Mouse (Mus musculus): Measurements from ENCODE around the gene Dner. TPM values are rescaled to one million over a fixed set of nuclear protein-coding genes. Genes with fewer than 3 reads are reported as not detected.

The Dner gene
- polyA plus RNA-seq, 1 experiment from 2014 or later: 1.2 TPM

DNA sequence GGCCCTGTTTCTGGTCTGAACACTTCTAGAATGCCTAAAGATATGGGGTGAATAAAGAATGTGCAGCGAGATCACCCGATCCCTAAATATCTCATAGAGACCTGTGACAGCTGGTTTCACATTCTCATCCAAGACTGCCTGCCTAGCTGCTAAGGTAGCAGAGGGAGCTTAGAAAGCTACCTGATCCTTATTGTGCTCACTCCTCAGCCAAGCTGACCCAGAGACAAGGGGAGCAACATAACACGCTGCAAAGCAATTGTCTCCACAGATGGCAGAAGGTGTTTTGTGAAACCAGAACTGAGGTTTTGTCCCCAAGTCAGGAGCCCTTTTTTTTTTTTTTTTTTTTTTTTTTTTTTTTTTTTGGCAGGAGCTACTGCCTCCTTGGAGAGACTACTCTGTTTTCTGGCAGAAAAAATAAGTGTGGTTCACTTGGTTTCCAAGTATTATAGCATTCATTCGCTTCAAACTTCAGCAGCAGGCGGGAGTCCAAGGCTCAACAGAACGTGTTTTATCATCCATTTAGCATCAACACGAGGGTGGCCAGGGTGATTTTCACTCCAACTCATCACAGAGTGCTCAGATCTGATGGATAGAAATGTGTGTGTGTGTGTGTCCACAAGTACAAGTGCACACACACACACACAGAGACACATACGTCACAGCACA, 309.4 kb downstream of the Dner start:
- no peak for ATAC-seq (ENCODE audit: extremely low read depth, insufficient number of reproducible peaks, low FRiP score, low TSS enrichment)
- Histone ChIP-seq H3K9ac (no peak overlapping the region), H3K9me3 (no peaks in the 10 kb centered on the region), H3K4me2 (no peak overlapping the region), H3K27me3 (replicated peaks) (no peaks in the 10 kb centered on the region), H3K36me3 (no peaks in the 10 kb centered on the region), H3K27ac (replicated peaks) (no peak overlapping the region), H3K4me3 (no peak overlapping the region), H3K4me1 (no peaks in the 10 kb centered on the region)
- WGBS: 68% methylated on average over 8 of the region's 8 CpGs

DNA sequence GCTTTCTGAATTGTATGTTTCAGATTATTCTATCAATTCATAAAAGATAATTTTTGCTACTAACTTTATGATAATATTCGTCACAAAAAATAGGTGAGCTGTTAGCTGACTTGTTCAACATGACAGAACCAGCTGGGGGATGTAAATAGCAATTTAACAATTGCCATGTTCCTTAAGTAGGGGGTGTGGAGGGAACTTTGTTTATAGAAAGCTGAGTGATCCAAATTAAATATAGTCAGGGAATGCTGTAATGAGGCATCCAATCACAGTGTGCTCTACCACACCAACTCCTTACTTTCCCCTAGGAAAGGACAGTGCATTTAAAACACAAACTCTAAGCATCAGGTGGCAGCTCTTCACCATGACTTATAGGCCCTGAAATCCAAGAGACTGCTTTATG, 313.3 kb downstream of the Dner start:
- H3K4me1 ChIP-seq: no peaks in the 10 kb centered on the region
- H3K4me2 ChIP-seq: no peak overlapping the region
- H3K27ac ChIP-seq (replicated peaks): no peak overlapping the region
- 70% methylated on average over 1 of the region's 1 CpGs for WGBS
- no peak for ATAC-seq (ENCODE audit: extremely low read depth, insufficient number of reproducible peaks, low FRiP score, low TSS enrichment)
- no peaks in the 10 kb centered on the region for H3K9me3 ChIP-seq
- H3K27me3 ChIP-seq (replicated peaks): no peaks in the 10 kb centered on the region
- no peak overlapping the region for H3K9ac ChIP-seq
- no peak overlapping the region for H3K4me3 ChIP-seq
- no peaks in the 10 kb centered on the region for H3K36me3 ChIP-seq

DNA sequence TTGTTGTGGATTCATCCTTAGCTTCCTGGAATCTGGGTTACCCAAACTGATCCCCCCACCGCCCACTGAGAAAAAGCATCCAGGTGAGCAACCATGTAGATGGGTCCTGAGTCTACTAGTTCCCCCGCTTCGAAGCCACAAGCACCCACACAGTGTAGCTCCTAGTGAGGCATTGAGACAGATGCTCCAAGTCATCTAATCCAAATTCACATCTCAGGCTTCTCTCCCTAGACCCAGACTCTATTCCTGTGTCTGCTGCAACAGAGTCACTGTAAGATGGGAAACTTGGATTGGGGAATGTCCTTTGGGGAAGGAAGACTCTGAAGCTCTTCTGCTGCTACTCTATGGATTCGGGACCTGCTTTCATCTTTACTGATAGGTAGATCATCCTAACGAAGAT, 314.0 kb downstream of the Dner start:
- Histone ChIP-seq H3K27me3 (replicated peaks) (no peaks in the 10 kb centered on the region), H3K4me3 (no peak overlapping the region), H3K4me2 (no peak overlapping the region), H3K4me1 (no peaks in the 10 kb centered on the region), H3K27ac (replicated peaks) (no peak overlapping the region), H3K9ac (no peak overlapping the region), H3K36me3 (no peaks in the 10 kb centered on the region), H3K9me3 (no peaks in the 10 kb centered on the region)
- WGBS: 75% methylated on average over 5 of the region's 5 CpGs
- ATAC-seq (ENCODE audit: extremely low read depth, insufficient number of reproducible peaks, low FRiP score, low TSS enrichment): no peak

DNA sequence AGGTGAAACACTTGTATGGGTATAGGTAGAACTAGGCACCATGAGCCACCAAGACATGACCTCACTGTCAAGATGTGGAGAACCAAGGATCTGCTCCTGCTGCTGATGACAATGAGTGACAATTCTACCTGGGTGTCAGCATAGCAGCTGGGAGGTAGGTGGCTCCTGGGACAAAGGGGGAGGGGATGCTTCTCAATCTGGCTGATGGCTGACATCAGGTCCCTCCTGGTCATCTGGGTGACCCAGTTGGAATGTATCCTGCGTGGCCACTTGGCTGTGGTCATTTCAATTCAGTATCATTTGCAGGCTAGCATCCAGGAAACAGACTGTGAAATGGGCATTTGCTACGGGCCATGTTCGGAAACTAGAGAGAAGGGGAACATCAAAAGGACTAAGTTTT, 315.1 kb downstream of the Dner start:
- ATAC-seq (ENCODE audit: extremely low read depth, insufficient number of reproducible peaks, low FRiP score, low TSS enrichment): no peak
- Histone ChIP-seq H3K27me3 (replicated peaks) (no peaks in the 10 kb centered on the region), H3K9me3 (no peaks in the 10 kb centered on the region), H3K9ac (no peak overlapping the region), H3K4me2 (no peak overlapping the region), H3K27ac (replicated peaks) (no peak overlapping the region), H3K36me3 (no peaks in the 10 kb centered on the region), H3K4me1 (no peaks in the 10 kb centered on the region), H3K4me3 (no peak overlapping the region)
- 75% methylated on average over 3 of the region's 3 CpGs for WGBS

DNA sequence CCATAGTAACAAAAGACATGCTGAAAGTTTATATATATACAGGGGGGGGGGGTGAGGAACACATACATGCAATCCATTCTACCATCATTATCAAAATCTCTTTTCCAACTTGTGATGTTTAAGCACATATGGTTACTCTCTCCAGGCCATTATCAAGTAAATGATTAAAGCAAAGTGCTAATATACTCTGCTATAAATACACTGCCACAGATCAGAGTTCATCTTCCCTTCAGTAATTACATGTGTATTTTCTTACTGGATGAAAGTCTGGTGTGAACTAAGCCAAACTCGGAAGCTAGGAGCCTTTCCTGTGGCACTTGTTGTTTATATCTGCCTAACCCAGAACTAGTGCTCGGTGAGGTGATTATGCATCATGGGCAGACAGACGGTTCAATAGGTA, 328.3 kb downstream of the Dner start:
- Histone ChIP-seq H3K9me3 (no peaks in the 10 kb centered on the region), H3K27me3 (replicated peaks) (no peaks in the 10 kb centered on the region), H3K4me3 (no peak overlapping the region), H3K27ac (replicated peaks) (no peak overlapping the region), H3K4me1 (peaks cover 3% of the 10 kb centered on the region; the same call in 1 of the 2 replicates), H3K9ac (no peak overlapping the region), H3K4me2 (no peak overlapping the region), H3K36me3 (no peaks in the 10 kb centered on the region)
- 63% methylated on average over 3 of the region's 3 CpGs for WGBS
- ATAC-seq (ENCODE audit: extremely low read depth, insufficient number of reproducible peaks, low FRiP score, low TSS enrichment): no peak

DNA sequence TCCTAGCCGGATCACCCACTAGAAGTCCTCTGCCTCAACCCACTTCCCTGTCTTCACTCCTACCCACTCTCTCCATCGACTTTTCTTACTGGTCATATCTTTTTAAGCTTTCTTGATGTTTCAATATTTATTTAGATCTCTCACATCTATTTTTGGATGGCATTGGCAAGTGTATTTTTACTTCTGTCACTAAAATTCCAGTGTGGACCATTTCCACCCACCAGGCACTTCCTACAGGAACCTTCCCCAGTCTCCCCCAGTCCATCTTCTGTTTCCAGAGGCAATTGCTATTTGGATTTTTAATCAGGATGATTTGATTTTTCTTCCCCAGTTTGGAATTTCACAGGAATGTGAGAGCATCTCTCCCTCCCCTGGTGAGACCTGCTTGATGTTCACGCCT, 329.5 kb downstream of the Dner start:
- H3K4me3 ChIP-seq: no peak overlapping the region
- H3K9me3 ChIP-seq: no peaks in the 10 kb centered on the region
- ATAC-seq (ENCODE audit: extremely low read depth, insufficient number of reproducible peaks, low FRiP score, low TSS enrichment): no peak
- H3K4me2 ChIP-seq: no peak overlapping the region
- H3K27me3 ChIP-seq (replicated peaks): no peaks in the 10 kb centered on the region
- WGBS: 53% methylated on average over 3 of the region's 3 CpGs
- no peak overlapping the region for H3K27ac ChIP-seq (replicated peaks)
- no peaks in the 10 kb centered on the region for H3K36me3 ChIP-seq
- H3K4me1 ChIP-seq: peaks cover 3% of the 10 kb centered on the region; the same call in 1 of the 2 replicates
- H3K9ac ChIP-seq: no peak overlapping the region

DNA sequence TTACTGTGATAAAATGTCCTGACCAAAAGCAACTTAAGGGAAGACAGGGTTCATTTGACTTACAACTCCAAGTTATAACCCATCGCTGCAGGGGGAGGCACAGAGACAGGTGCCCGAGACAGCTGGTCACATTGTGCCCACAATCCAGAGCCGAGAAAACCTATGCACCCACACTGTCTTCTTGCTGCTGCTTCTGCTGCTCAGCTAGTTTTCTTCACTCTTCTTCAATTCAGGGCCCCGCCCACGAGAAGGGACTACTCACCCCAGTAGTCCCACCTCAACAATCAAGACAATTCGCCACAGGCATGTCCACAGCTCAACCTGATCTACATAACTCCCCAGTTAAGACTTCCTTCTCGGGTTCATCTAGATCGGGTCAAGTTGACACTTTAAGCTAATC, 332.1 kb downstream of the Dner start, which contains the start of gene Pid1:
TSS of gene Pid1 (minus strand) at position 214 of the 400 bp plus-strand sequence.
- H3K27ac ChIP-seq (replicated peaks): no peak within 1 kb of the TSS
- no peaks in the 10 kb centered on the region for H3K9me3 ChIP-seq
- WGBS: 80% methylated on average over 8 of the region's 8 CpGs
- H3K4me1 ChIP-seq: peaks cover 3% of the 10 kb centered on the region; the same call in 1 of the 2 replicates
- no peak for ATAC-seq (ENCODE audit: extremely low read depth, insufficient number of reproducible peaks, low FRiP score, low TSS enrichment)
- H3K9ac ChIP-seq: no peak within 1 kb of the TSS
- no peak within 1 kb of the TSS for H3K4me3 ChIP-seq
- H3K36me3 ChIP-seq: no peaks in the 10 kb centered on the region
- H3K4me2 ChIP-seq: no peak within 1 kb of the TSS
- H3K27me3 ChIP-seq (replicated peaks): no peaks in the 10 kb centered on the region

DNA sequence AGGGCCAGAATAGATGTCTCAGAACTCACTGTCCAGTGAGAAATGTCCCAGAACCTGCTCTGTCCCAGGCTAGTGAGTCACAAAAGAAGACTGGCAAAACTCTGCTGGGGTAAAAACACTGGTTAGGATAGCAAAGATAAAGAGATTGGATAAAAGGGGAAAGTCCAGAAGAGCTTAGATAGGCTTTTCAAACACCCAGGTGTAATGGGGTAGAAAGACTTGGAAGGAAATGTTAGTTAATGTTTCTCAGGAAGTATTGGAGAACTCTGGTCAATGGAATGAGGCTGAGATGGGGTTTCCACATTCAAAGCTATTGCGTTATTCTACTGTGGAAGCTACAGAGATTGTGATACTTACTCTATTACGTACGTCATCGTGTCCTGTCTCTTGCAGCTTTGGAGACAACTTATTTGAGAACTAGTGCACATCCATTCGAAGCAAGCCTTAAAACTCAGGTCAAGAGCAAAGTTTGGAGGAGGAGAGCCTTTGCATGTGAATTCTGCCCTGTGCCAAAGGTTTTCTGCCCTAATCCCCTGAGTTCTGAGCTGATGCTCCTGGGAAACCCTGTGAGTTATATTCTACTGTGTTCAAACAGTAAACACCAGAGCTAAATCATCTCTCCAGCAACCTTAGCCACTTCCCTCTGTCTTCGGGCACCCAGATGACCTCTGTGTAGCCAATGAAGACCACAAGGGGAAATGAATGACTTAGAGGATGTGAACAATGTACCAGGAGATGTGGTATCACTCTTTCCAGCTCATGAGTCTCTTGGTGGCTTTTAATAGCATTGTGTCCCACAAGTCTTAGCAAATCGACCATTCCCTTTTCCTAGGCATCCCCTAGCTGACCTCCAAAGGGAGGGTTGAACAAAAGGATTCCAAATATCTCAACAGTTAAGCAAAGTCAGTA, 333.1 kb downstream of the Dner start:
- Histone ChIP-seq H3K4me3 (no peak overlapping the region), H3K9ac (no peak overlapping the region), H3K4me1 (peaks cover 3% of the 10 kb centered on the region; the same call in 1 of the 2 replicates), H3K4me2 (no peak overlapping the region), H3K36me3 (no peaks in the 10 kb centered on the region), H3K27ac (replicated peaks) (no peak overlapping the region), H3K27me3 (replicated peaks) (no peaks in the 10 kb centered on the region), H3K9me3 (no peaks in the 10 kb centered on the region)
- 66% methylated on average over 7 of the region's 7 CpGs for WGBS
- no peak for ATAC-seq (ENCODE audit: extremely low read depth, insufficient number of reproducible peaks, low FRiP score, low TSS enrichment)

DNA sequence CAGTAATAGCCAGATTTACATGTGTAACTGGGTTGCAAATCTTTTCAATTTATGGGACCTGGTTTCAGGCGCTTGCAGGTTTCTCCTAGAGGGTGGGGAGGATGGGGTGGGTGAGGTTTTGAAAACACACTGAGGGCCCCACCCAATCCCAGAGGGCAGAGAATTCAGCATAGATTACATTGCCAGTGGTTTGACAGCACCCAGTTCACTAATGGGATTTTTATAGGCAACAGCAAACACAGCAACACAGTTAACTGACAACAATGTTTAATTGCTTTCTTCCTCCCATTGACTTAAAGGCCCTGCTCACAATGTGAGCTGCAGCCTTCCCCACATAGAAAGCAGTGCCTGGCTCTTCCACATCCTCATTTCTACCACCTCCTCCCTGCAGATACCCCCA, 333.8 kb downstream of the Dner start:
- Histone ChIP-seq H3K27me3 (replicated peaks) (no peaks in the 10 kb centered on the region), H3K4me2 (no peak overlapping the region), H3K4me1 (peaks cover 2% of the 10 kb centered on the region; the same call in 1 of the 2 replicates), H3K27ac (replicated peaks) (no peak overlapping the region), H3K9me3 (no peaks in the 10 kb centered on the region), H3K4me3 (no peak overlapping the region), H3K36me3 (no peaks in the 10 kb centered on the region), H3K9ac (no peak overlapping the region)
- ATAC-seq (ENCODE audit: extremely low read depth, insufficient number of reproducible peaks, low FRiP score, low TSS enrichment): no peak
- 63% methylated on average over 1 of the region's 1 CpGs for WGBS

DNA sequence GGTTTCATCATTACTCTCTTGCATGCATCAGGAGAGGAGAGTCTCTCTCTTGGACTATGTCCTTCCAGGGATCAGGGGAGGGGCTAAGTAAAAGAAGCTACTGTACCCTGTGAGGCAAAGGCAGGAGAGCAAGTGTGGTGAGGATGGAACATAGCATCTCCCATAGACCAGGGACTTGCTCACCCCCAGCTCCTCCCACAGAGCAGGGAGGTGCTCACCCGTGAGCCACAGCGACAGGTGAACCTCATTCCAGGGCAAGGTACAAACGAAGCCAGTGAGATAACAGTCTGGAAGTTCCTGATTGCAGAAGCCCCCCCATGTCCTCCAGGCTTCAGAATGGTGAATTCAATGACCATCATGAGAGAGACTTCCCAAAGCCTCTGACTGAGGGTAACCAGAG, 334.6 kb downstream of the Dner start:
- Histone ChIP-seq H3K4me3 (no peak overlapping the region), H3K9ac (no peak overlapping the region), H3K27me3 (replicated peaks) (no peaks in the 10 kb centered on the region), H3K36me3 (no peaks in the 10 kb centered on the region), H3K27ac (replicated peaks) (no peak overlapping the region), H3K4me2 (no peak overlapping the region), H3K4me1 (no peaks in the 10 kb centered on the region), H3K9me3 (no peaks in the 10 kb centered on the region)
- 61% methylated on average over 3 of the region's 3 CpGs for WGBS
- ATAC-seq (ENCODE audit: extremely low read depth, insufficient number of reproducible peaks, low FRiP score, low TSS enrichment): no peak

DNA sequence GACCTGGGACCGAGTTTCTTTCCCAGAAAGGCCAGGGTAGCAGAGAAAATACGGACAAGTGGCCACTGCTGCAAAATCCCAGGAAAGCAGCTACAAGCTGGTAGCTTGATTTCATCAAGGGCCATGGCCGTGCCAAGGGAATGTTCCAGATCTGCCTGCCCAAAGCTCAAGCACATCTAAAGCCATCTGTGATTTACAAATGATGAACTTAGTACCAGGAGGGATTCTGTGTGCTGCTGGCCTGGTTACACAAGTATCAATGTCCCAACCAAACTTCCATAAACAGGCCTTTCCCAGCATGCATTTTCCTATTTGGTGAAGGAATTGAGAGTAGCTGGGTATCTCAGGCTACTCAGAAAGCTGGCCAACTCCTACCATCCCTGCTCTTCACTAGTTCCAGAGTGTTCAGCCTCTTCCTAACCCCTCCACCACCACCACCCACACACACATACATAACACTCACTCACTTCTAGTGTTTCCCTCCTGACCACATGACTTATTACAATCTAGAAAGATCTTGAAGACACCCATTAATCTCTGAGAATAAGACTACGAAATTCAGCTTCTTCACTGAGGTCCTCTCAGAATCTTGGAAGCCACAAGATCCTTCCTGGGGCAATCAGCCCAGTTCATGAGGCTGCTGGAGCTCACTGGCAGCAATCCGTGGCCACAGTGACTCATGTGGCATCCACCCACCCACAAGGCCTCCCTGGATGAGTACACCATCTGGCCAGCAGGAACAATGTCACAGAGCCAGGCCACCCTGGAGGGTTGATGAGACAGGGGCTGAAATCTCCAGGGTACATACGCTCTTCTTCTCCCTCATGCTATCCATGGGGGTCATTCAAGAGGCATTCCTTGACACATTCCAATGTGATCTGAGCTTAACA, 336.2 kb downstream of the Dner start:
- Histone ChIP-seq H3K9me3 (no peaks in the 10 kb centered on the region), H3K9ac (no peak overlapping the region), H3K4me1 (no peaks in the 10 kb centered on the region), H3K27ac (replicated peaks) (no peak overlapping the region), H3K4me3 (no peak overlapping the region), H3K4me2 (no peak overlapping the region), H3K27me3 (replicated peaks) (no peaks in the 10 kb centered on the region), H3K36me3 (no peaks in the 10 kb centered on the region)
- ATAC-seq (ENCODE audit: extremely low read depth, insufficient number of reproducible peaks, low FRiP score, low TSS enrichment): no peak
- WGBS: 67% methylated on average over 6 of the region's 6 CpGs
